Mouse (Mus musculus) adrenal gland, postnatal 4 days (tissue): Measurements from ENCODE around the gene Bbx. TPM values are rescaled to one million over a fixed set of nuclear protein-coding genes. Genes with fewer than 3 reads are reported as not detected.

Source experiments
- DNase-seq, 2 experiments: peaks; one replicate each; pipeline ENCODE4 v3.0.0; 2021 to 2022; ENCODE audit warnings: low spot score in 2 of 2, mixed read lengths in 2 of 2
- total RNA-seq, 2 experiments: library from RNA; stranded (reverse); gene quantifications; 2 replicates each; pipeline ENCODE4 v1.2.3; 2021

The Bbx gene
- total RNA-seq, 2 experiments from 2014 or later = 46.5 to 49.4 TPM

GRCm38 (mm10) chr16:50321368-50321767, 110.8 kb downstream of the Bbx start:
- DNase-seq = no peak

GRCm38 (mm10) chr16:50318255-50318654, 113.9 kb downstream of the Bbx start:
- no peak for DNase-seq

- DNase-seq = no peak
Measured at GRCm38 (mm10) chr16:50315349-50315969, 116.7 kb downstream of the Bbx start.

GRCm38 (mm10) chr16:50311588-50311987, 120.6 kb downstream of the Bbx start:
- no peak for DNase-seq

- DNase-seq = peak; percentile 7 to 32
Measured at GRCm38 (mm10) chr16:50309411-50310042, 122.7 kb downstream of the Bbx start.

- DNase-seq = no peak
Measured at GRCm38 (mm10) chr16:50308256-50308655, 123.9 kb downstream of the Bbx start.

GRCm38 (mm10) chr16:50307231-50307630, 125.0 kb downstream of the Bbx start:
- DNase-seq = no peak

GRCm38 (mm10) chr16:50306727-50307126, 125.5 kb downstream of the Bbx start:
- no peak for DNase-seq

- DNase-seq = no peak
Measured at GRCm38 (mm10) chr16:50305156-50305555, 127.0 kb downstream of the Bbx start.

- DNase-seq = no peak
Measured at GRCm38 (mm10) chr16:50302566-50302965, 129.6 kb downstream of the Bbx start.

GRCm38 (mm10) chr16:50298743-50299443, 133.3 kb downstream of the Bbx start:
- DNase-seq = no peak

- DNase-seq = no peak
Measured at GRCm38 (mm10) chr16:50293502-50294228, 138.5 kb downstream of the Bbx start.

- DNase-seq = no peak
Measured at GRCm38 (mm10) chr16:50292834-50293233, 139.4 kb downstream of the Bbx start.

GRCm38 (mm10) chr16:50289764-50290163, 142.4 kb downstream of the Bbx start:
- DNase-seq = no peak

- DNase-seq = no peak
Measured at GRCm38 (mm10) chr16:50272813-50273212, 159.4 kb downstream of the Bbx start.

GRCm38 (mm10) chr16:50262647-50263046, 169.5 kb downstream of the Bbx start:
- no peak for DNase-seq

GRCm38 (mm10) chr16:50262209-50262608, 170.0 kb downstream of the Bbx start:
- DNase-seq = no peak

- DNase-seq = no peak
Measured at GRCm38 (mm10) chr16:50261741-50262140, 170.4 kb downstream of the Bbx start.

GRCm38 (mm10) chr16:50254522-50255159, 177.5 kb downstream of the Bbx start:
- no peak for DNase-seq

- DNase-seq = no peak
Measured at GRCm38 (mm10) chr16:50251417-50251975, 180.7 kb downstream of the Bbx start.

- DNase-seq = no peak
Measured at GRCm38 (mm10) chr16:50250469-50250868, 181.7 kb downstream of the Bbx start.
